Mouse (Mus musculus) megakaryocyte, embryonic 14.5 days (primary cell): Measurements from ENCODE around the gene Fsd2.

Experiments
- FLI1 ChIP-seq: IDR thresholded peaks from 2 replicates; pipeline ENCODE4 v1.6.1; 2012; ENCODE audit warnings: low read length, inconsistent platforms, mixed read lengths
- GATA1 ChIP-seq: IDR thresholded peaks from 3 replicates; pipeline ENCODE4 v1.6.1; 2012; ENCODE audit warnings: mixed read lengths, low read length, inconsistent platforms, borderline replicate concordance

GRCm38 (mm10) chr7:81514906-81515590 lies 51.7 kb downstream of the Fsd2 start:
- TF ChIP-seq GATA1 (no peak), FLI1 (no peak)
